Mouse (Mus musculus): ENCODE data around the gene Ubd.
"Not testable (repeated sequence)": the region's sequence is repeated elsewhere in the genome, so short reads cannot be mapped to it uniquely, and the experiment has no call there.

Ubd gene

GRCm38 (mm10) chr17:37193656-37194055 lies at the start of gene Ubd:
Ubd (plus strand) TSS chr17:37193892.
- no peak for DNase-seq (ENCODE audit: low spot score in 2 of 2)

DNA sequence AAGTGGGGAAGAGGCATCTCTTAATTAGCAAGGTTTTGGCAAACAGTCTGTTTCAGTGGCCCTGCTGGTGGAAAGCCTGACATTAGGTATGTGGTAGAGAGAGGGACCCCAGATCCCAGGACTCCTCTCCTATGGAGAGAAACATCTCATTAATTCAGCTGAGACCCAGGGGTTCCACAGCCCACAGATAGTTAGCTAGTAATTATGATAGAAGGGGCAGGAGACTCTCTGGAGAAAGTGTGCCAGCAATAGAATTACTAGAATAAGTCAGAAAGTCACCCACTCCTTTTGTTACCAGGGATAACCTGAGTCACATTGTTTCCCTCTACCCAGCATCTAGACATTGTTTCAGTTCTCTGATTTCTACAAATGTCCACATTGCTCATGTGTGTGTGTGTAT lies 32.3 kb upstream of the Ubd start, which contains the start of gene Olfr93:
Gene Olfr93 (minus strand): TSS at position 101 of the 400 bp plus-strand sequence.
- DNase-seq (ENCODE audit: low spot score in 2 of 2), result no peak

DNA sequence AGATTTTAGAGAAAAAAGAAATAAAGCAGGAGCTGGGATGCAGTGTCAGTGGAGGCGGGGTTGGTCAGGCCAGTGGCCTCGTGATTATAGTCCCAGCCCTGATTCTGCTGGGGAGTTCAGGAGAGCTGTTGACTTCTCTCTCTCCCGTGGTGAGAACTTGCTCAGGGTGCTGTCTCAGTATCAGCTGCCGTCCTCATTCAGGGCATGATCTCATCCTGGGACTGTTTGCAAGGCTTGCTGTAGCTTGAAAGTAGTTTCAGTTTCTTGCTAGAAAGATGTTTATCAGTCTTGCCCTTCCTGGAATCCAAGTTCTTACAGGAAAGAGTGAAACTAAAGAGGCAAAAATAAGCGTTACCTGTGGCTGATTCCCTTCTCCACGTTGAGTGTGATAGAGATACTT lies 8.2 kb upstream of the Ubd start:
- DNase-seq (ENCODE audit: low spot score in 2 of 2), result no peak

DNA sequence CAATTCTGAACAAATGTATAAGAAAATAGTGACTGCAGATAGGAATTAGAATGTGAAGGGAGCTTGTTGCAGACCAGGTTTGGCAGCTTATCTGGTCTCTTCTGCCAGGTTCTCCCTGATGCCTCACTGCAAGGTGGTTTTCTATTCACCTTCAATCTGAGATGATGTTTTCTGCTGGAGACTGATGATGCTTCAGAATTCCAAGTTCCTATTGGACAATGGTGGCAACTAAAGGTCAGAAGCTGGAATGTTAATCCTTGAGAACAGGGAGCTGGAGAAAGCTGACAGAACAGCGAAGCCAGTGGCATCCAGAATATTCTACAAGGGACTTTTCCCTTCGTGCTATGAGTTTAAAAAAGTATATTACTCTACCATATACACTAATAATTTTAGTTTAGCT lies 3.0 kb upstream of the Ubd start:
- DNase-seq (ENCODE audit: low spot score in 2 of 2), result peak; percentile 38 to 46

DNA sequence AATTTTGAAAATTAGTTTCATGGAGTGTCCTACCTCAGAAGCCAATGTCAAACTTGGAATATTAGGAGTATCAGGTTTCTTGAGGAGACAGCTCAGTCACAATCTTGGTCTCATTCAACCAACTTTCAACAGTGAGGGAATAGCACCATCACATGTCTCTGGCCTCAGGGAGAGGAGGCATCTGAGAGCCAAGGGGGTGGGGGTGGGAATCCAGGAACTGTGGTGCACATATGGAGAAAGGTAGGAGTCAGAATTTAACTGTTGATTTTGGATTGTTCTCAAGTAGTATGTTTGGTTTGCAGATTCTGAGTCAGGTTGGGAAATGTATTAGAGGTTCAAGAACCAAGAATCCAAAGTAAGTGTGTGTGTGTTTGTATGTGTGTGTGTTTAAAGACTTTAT lies 660 bp upstream of the Ubd start:
- DNase-seq (ENCODE audit: low spot score in 2 of 2), result no peak

- no peak for DNase-seq (ENCODE audit: low spot score in 2 of 2)
These were observed 1.1 kb downstream of the Ubd start for GRCm38 (mm10) chr17:37194782-37195181.

GRCm38 (mm10) chr17:37196845-37197724 lies 3.4 kb downstream of the Ubd start:
- peak; percentile 37 to 49 for DNase-seq (ENCODE audit: low spot score in 2 of 2)

DNA sequence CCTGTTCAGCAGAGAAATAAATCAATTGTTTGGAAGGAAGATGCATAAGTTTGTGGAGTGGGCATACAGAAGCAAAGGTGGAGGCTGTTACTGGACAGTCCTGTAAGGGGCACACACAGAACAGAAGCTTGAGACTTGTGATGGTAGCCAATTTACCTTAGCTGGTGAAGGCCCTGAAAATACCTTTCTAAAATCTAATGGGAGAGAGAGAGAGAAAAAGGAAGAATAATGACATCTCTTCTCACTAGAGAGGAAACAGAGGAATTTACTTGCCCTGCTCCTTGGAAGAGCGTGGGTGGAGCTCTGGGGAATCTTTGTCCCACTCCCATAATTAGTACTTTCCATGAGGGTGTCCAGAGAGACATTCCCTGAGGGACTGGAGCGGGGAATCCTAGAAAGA lies 7.2 kb downstream of the Ubd start, which contains the start of gene Olfr94:
Gene Olfr94 (minus strand): TSS at position 101 of the 400 bp plus-strand sequence.
- DNase-seq (ENCODE audit: low spot score in 2 of 2), result no peak

DNA sequence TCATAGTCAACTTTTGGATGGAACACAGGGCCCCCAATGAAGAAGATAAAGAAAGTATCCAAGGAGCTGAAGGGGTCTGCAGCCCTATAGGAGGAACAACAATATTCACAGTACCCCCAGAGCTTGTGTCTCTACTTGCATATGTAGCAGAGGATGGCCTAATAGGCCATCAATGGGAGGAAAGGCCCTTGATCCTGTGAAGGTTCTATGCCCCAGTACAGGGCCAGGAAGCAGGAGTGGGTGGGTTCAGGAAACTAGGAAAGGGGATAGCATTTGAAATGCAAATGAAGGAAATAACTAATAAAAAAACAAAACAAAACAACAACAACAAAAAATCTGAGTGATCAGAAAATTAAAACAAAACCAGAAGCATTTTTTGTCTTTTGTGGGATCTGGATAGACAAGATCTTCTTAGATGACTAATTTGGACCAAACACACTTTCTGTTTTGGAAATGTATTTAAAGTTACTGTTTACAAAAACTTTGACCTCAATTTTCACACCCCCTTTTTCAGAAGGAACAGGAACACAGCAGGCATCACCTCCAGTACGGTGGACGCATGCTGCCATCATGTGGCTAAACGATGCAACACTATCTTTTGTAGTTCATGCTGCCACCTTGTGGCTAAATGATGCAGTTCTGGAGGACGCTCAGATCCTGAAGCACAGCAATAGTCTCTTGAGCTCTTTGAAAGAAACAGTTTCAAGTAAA lies 9.7 kb downstream of the Ubd start:
- peak; percentile 89 to 91 for DNase-seq (ENCODE audit: low spot score in 2 of 2)

DNA sequence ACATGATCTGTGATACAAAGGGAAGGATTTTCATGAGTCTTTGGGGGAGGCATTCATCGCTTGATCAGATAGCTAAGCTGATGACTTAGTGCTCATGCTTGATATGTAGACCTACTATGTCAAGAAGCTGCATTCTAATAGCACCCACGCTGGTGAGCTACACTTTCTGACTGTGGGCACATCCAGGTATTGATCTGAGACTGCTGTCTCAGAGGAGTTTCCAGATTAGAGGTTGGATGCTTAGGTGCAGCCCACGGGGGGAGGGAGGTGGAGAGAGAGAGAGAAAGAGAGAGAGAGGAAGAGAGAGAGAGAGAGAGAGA lies 10.2 kb downstream of the Ubd start:
- DNase-seq (ENCODE audit: low spot score in 2 of 2), result no peak

GRCm38 (mm10) chr17:37210884-37211768 lies 17.4 kb downstream of the Ubd start:
- peak; percentile 35 to 40 for DNase-seq (ENCODE audit: low spot score in 2 of 2)

DNA sequence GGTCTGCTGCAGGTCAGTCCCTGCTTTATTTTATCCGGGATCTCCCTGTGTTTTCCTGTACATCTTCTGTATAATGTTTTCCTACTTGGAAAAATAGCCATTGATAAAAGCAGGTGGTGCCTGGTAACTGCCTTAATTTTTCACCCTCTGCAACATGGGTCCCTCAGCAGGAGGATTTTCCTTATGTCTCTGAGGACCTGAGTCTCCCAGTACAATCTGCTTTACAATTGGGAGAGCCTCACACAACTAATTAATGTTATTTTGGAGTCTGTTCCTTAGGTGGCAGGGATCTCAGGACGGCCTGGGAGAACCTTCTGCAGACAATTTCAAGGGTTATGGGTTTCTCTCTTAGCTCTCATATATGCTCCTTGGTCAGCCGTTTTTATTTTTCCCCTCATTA lies 19.3 kb downstream of the Ubd start, which contains the start of gene Olfr95:
Gene Olfr95 (minus strand): TSS at position 101 of the 400 bp plus-strand sequence.
- DNase-seq (ENCODE audit: low spot score in 2 of 2), result no peak

DNA sequence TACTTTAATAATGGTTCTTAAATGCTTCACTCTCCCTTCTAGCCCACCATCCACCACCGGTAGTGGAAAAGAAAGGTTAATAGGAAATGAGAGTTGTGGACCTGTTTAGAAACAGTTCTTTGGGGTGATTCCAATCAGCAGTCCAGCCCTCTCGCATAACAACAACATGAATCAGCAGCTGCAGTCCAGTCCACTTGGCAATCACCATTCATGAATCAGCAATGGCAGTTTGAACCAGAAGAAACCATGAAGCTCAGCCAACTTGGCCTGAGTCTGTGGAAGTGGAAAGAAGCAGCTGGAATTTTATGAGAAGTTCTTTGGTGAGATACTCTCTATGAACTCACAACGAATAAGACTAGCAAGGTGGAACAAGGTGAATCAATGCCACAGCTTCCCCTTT lies 24.8 kb downstream of the Ubd start:
- DNase-seq (ENCODE audit: low spot score in 2 of 2), result no peak

DNA sequence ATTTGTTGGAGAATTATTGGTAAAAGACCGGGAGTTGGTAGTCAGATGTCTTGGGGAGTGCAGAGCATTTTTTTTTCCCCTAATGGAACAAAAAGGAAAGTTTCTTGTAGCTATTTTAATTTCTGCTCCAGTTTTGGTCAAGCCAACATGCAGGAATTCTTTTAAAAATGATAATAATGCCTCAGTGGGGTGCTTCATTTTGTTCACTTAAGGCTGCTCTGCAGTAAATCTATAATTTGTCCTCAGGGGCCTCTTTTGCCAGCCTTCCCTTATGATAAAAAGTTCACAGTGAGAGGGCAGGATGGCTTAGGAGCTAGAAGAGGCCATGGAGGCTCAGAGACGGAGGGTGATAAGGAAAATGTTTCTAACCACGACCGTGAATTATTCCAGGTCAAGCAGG lies 26.2 kb downstream of the Ubd start, which contains the start of gene Olfr96:
Gene Olfr96 (plus strand): TSS at position 301 of the 400 bp plus-strand sequence.
- no peak for DNase-seq (ENCODE audit: low spot score in 2 of 2)

DNA sequence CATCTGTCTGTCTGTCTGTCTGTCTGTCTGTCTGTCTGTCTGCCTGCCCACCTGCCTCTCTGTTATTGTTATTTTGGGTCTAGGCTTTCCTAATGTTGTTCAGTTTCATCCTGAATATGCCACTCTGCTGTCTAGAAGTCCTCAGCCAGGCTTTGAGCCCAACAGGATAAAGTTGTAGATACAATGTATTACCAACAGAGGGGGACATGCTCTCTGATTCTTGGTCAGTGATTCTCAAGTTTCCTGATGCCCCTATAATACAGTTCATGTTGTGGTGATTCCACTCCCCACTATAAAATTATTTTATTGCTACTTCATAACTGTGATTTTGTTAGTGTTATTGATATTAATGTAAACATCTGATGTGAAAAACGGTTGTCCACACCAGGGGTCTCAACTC lies 28.2 kb downstream of the Ubd start:
- DNase-seq (ENCODE audit: low spot score in 2 of 2), result no peak

- DNase-seq (ENCODE audit: low spot score in 2 of 2), result not testable (repeated sequence)
These were observed 43.5 kb downstream of the Ubd start, which contains the start of gene Olfr97 for GRCm38 (mm10) chr17:37237230-37237629. Olfr97 (minus strand) TSS chr17:37237330.

DNA sequence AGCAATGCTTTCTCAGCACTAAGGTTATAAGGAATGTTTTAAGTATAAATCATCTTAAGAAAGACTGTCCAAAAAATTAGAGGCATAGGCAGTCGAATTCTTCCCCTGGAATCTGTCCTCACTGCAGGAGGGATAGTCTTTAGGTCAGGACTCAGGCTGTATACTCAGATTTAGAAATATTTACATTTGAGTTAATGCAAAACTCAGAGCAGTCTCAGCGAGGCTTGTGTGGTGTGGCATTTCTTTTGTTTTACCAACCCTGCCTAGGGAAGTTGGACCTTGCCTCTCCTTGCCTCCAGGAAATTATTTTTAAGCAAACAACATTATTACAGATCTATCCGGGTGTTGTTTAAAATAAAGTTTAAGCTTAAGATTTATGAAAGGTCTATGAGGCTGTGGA lies 48.5 kb downstream of the Ubd start:
- no peak for DNase-seq (ENCODE audit: low spot score in 2 of 2)

Data from right cerebral cortex, postnatal 10 days (tissue).